Mouse (Mus musculus) liver, embryonic 13.5 days (tissue): Measurements from ENCODE around the gene Slc2a1. TPM values are rescaled to one million over a fixed set of nuclear protein-coding genes. Genes with fewer than 3 reads are reported as not detected.

ENCODE experiments used
- ATAC-seq: fragments of 200-750 bp; cut with Nextera tagmentation; 2 replicates; pipeline ENCODE4 v1.8.0; 2017; ENCODE audit warnings: low read depth, mild to moderate bottlenecking, moderate number of reproducible peaks, moderate library complexity
- DNase-seq: peaks from one replicate; pipeline ENCODE4 v3.0.0; 2022
- H3K27ac ChIP-seq: fragments of 300-500 bp; sonication (generic); 2 replicates; pipeline ENCODE4 v1.5.1; 2015; ENCODE audit warnings: moderate library complexity, mild to moderate bottlenecking, inconsistent platforms
- H3K27me3 ChIP-seq: fragments of 300-500 bp; sonication (generic); 2 replicates; pipeline ENCODE4 v1.6.1; 2015; ENCODE audit warnings: mild to moderate bottlenecking, inconsistent platforms
- H3K36me3 ChIP-seq: fragments of 300-500 bp; sonication (generic); 2 replicates; pipeline ENCODE4 v1.6.1; 2015; ENCODE audit warnings: mild to moderate bottlenecking, inconsistent platforms
- H3K4me1 ChIP-seq: fragments of 300-500 bp; sonication (generic); replicated peaks from 2 replicates; pipeline ENCODE4 v1.6.1; 2015; ENCODE audit warnings: inconsistent platforms
- H3K4me2 ChIP-seq: fragments of 300-500 bp; sonication (generic); 2 replicates; pipeline ENCODE4 v1.6.1; 2015; ENCODE audit warnings: inconsistent platforms, mild to moderate bottlenecking, moderate library complexity
- H3K4me3 ChIP-seq: fragments of 300-500 bp; sonication (generic); replicated peaks from 2 replicates; pipeline ENCODE4 v1.5.1; 2015; ENCODE audit warnings: mild to moderate bottlenecking, inconsistent platforms
- H3K9ac ChIP-seq: fragments of 300-500 bp; sonication (generic); 2 replicates; pipeline ENCODE4 v1.6.1; 2015; ENCODE audit warnings: mild to moderate bottlenecking, inconsistent platforms
- H3K9me3 ChIP-seq: fragments of 300-500 bp; sonication (generic); replicated peaks from 2 replicates; pipeline ENCODE4 v1.6.1; 2016; ENCODE audit warnings: inconsistent platforms
- WGBS: fragments of 180-500 bp; shearing (Covaris S2); methylation state at CpG from one replicate; pipeline ENCODE4 v1.1.7; 2015; ENCODE audit not compliant: insufficient replicate concordance; 5-methylcytosine and 5-hydroxymethylcytosine counted together
- polyA plus RNA-seq: library from polyadenylated mRNA; unstranded; fragments of >200 nt; fragmentation: Nextera tagmentation; extraction: Ambion mirVana; gene quantifications from 2 replicates; pipeline ENCODE4 v1.2.1, GENCODE M21; 2015

The Slc2a1 gene
- polyA plus RNA-seq, 1 experiment from 2014 or later = 272 TPM

- 40% methylated on average over 6 of the region's 6 CpGs for WGBS
These were observed 7.1 kb downstream of the Slc2a1 start for GRCm38 (mm10) chr4:119115611-119116070.

GRCm38 (mm10) chr4:119116336-119116735 is 7.8 kb downstream of the Slc2a1 start:
- DNase-seq = no peak
- H3K4me1 ChIP-seq = peaks cover 100% of the 10 kb centered on the region
- H3K9me3 ChIP-seq = no peaks in the 10 kb centered on the region
- peak; percentile 19 for ATAC-seq
- peak overlapping the region; percentile 69 for H3K4me2 ChIP-seq
- 84% methylated on average over 1 of the region's 1 CpGs for WGBS
- peaks cover 100% of the 10 kb centered on the region for H3K36me3 ChIP-seq
- H3K9ac ChIP-seq = no peak overlapping the region
- H3K4me3 ChIP-seq = 0 out of 2 replicates have a peak overlapping the region, but pooled peaks have one; percentile 14
- H3K27me3 ChIP-seq = no peaks in the 10 kb centered on the region
- peak overlapping the region; percentile 50 for H3K27ac ChIP-seq

More at GRCm38 (mm10) chr4:119115611-119116070, 7.1 kb downstream of the Slc2a1 start:
- Histone ChIP-seq H3K4me1 (peaks cover 100% of the 10 kb centered on the region), H3K36me3 (peaks cover 100% of the 10 kb centered on the region), H3K9ac (peak overlapping the region; percentile 39; the same call in 1 of the 2 replicates), H3K4me2 (peak overlapping the region; percentile 69), H3K4me3 (peak overlapping the region; percentile 21; the same call in 1 of the 2 replicates), H3K27me3 (no peaks in the 10 kb centered on the region), H3K9me3 (no peaks in the 10 kb centered on the region), H3K27ac (peak overlapping the region; percentile 50)
- ATAC-seq (peak; percentile 55), DNase-seq (no peak)

- 90% methylated on average over 5 of the region's 5 CpGs for WGBS
- H3K9ac ChIP-seq = peak overlapping the region; percentile 37
- peaks cover 100% of the 10 kb centered on the region for H3K36me3 ChIP-seq
- no peaks in the 10 kb centered on the region for H3K9me3 ChIP-seq
- peaks cover 100% of the 10 kb centered on the region for H3K4me1 ChIP-seq
- H3K4me2 ChIP-seq = peak overlapping the region; percentile 27
- H3K4me3 ChIP-seq = no peak overlapping the region
- DNase-seq (no peak), ATAC-seq (no peak)
- H3K27ac ChIP-seq = peak overlapping the region; percentile 50; the same call in 1 of the 2 replicates
- H3K27me3 ChIP-seq = no peaks in the 10 kb centered on the region
These were observed 9.1 kb downstream of the Slc2a1 start for GRCm38 (mm10) chr4:119117571-119117970.

- Histone ChIP-seq H3K27ac (peak overlapping the region; percentile 51), H3K27me3 (no peaks in the 10 kb centered on the region), H3K4me2 (peak overlapping the region; percentile 5; the same call in 1 of the 2 replicates), H3K4me1 (peaks cover 100% of the 10 kb centered on the region), H3K9ac (peak overlapping the region; percentile 31; the same call in 1 of the 2 replicates), H3K9me3 (no peaks in the 10 kb centered on the region), H3K36me3 (peaks cover 100% of the 10 kb centered on the region), H3K4me3 (no peak overlapping the region; the same call in 1 of the 2 replicates)
- ATAC-seq (peak; percentile 5; the same call in 1 of the 2 replicates), DNase-seq (no peak)
- 54% methylated on average over 4 of the region's 4 CpGs for WGBS
These were observed 10.2 kb downstream of the Slc2a1 start for GRCm38 (mm10) chr4:119118659-119119077.

- Histone ChIP-seq H3K4me1 (peaks cover 100% of the 10 kb centered on the region), H3K4me3 (no peak overlapping the region), H3K4me2 (peak overlapping the region; percentile 5), H3K9ac (peak overlapping the region; percentile 1; the same call in 1 of the 2 replicates), H3K27me3 (no peaks in the 10 kb centered on the region), H3K9me3 (no peaks in the 10 kb centered on the region), H3K27ac (peak overlapping the region; percentile 51), H3K36me3 (peaks cover 100% of the 10 kb centered on the region)
- DNase-seq (no peak), ATAC-seq (no peak)
- 55% methylated on average over 5 of the region's 5 CpGs for WGBS
These were observed 10.8 kb downstream of the Slc2a1 start for GRCm38 (mm10) chr4:119119354-119119753.

GRCm38 (mm10) chr4:119120095-119120494 is 11.6 kb downstream of the Slc2a1 start:
- peaks cover 100% of the 10 kb centered on the region for H3K36me3 ChIP-seq
- no peak for ATAC-seq
- H3K9ac ChIP-seq = peak overlapping the region; percentile 1; the same call in 1 of the 2 replicates
- WGBS = 90% methylated on average over 6 of the region's 6 CpGs
- H3K27me3 ChIP-seq = no peaks in the 10 kb centered on the region
- H3K27ac ChIP-seq = peak overlapping the region; percentile 51
- DNase-seq = no peak
- H3K9me3 ChIP-seq = no peaks in the 10 kb centered on the region
- 0 out of 2 replicates have a peak overlapping the region, but pooled peaks have one; percentile 2 for H3K4me3 ChIP-seq
- peaks cover 100% of the 10 kb centered on the region for H3K4me1 ChIP-seq
- no peak overlapping the region; the same call in 1 of the 2 replicates for H3K4me2 ChIP-seq

- Histone ChIP-seq H3K4me1 (peaks cover 100% of the 10 kb centered on the region), H3K9me3 (no peaks in the 10 kb centered on the region), H3K4me3 (no peak overlapping the region; the same call in 1 of the 2 replicates), H3K36me3 (peaks cover 100% of the 10 kb centered on the region), H3K9ac (no peak overlapping the region), H3K27me3 (no peaks in the 10 kb centered on the region), H3K4me2 (no peak overlapping the region), H3K27ac (peak overlapping the region; percentile 51)
- ATAC-seq = peak; percentile 52
- DNase-seq = peak; percentile 68
- WGBS = 30% methylated on average over 4 of the region's 4 CpGs
These were observed 12.7 kb downstream of the Slc2a1 start for GRCm38 (mm10) chr4:119121249-119121648.

GRCm38 (mm10) chr4:119124771-119125273 is 16.3 kb downstream of the Slc2a1 start:
- 43% methylated on average over 2 of the region's 2 CpGs for WGBS
- Histone ChIP-seq H3K9me3 (no peaks in the 10 kb centered on the region), H3K27ac (peak overlapping the region; percentile 63), H3K36me3 (peaks cover 100% of the 10 kb centered on the region), H3K4me1 (peaks cover 100% of the 10 kb centered on the region), H3K4me3 (no peak overlapping the region), H3K27me3 (no peaks in the 10 kb centered on the region), H3K4me2 (no peak overlapping the region), H3K9ac (peak overlapping the region; percentile 10; the same call in 1 of the 2 replicates)
- ATAC-seq = peak; percentile 7; the same call in 1 of the 2 replicates
- no peak for DNase-seq

GRCm38 (mm10) chr4:119125577-119126270 is 17.2 kb downstream of the Slc2a1 start:
- no peak for ATAC-seq
- Histone ChIP-seq H3K4me1 (peaks cover 97% of the 10 kb centered on the region), H3K27ac (peak overlapping the region; percentile 68), H3K9me3 (no peaks in the 10 kb centered on the region), H3K4me2 (no peak overlapping the region), H3K9ac (0 out of 2 replicates have a peak overlapping the region, but pooled peaks have one; percentile 10), H3K4me3 (0 out of 2 replicates have a peak overlapping the region, but pooled peaks have one; percentile 8), H3K36me3 (peaks cover 100% of the 10 kb centered on the region), H3K27me3 (no peaks in the 10 kb centered on the region)
- DNase-seq = no peak
- WGBS = 66% methylated on average over 9 of the region's 9 CpGs

- DNase-seq (no peak), ATAC-seq (no peak)
- Histone ChIP-seq H3K27me3 (no peaks in the 10 kb centered on the region), H3K36me3 (peaks cover 100% of the 10 kb centered on the region), H3K4me1 (peaks cover 90% of the 10 kb centered on the region), H3K9ac (peak overlapping the region; percentile 12), H3K4me2 (0 out of 2 replicates have a peak overlapping the region, but pooled peaks have one; percentile 15), H3K27ac (peak overlapping the region; percentile 68), H3K4me3 (no peak overlapping the region), H3K9me3 (no peaks in the 10 kb centered on the region)
- 25% methylated on average over 6 of the region's 6 CpGs for WGBS
These were observed 18.7 kb downstream of the Slc2a1 start for GRCm38 (mm10) chr4:119127229-119127628.

- Histone ChIP-seq H3K9ac (peak overlapping the region; percentile 52), H3K36me3 (peaks cover 100% of the 10 kb centered on the region), H3K9me3 (no peaks in the 10 kb centered on the region), H3K4me1 (peaks cover 77% of the 10 kb centered on the region), H3K4me3 (no peak overlapping the region), H3K27ac (peak overlapping the region; percentile 68), H3K27me3 (no peaks in the 10 kb centered on the region), H3K4me2 (peak overlapping the region; percentile 21; the same call in 1 of the 2 replicates)
- ATAC-seq (peak; percentile 14; the same call in 1 of the 2 replicates), DNase-seq (no peak)
- WGBS = 51% methylated on average over 7 of the region's 7 CpGs
These were observed 20.0 kb downstream of the Slc2a1 start for GRCm38 (mm10) chr4:119128547-119128946.
